Mouse (Mus musculus): Measurements from ENCODE around the gene 1600014C23Rik.

GRCm38 (mm10) chr17:45702254-45702653 is 31.4 kb downstream of the 1600014C23Rik start:
- TF ChIP-seq CTCF (IDR thresholded peaks at IDR 0.05 in 2 of 3, conservative IDR thresholded peaks at IDR 0.05 in 1 of 3; ENCODE audit: control insufficient read depth in 1 of 3, insufficient read depth in 1 of 3, low read depth in 2 of 3, low read length in 3 of 3, poor library complexity in 1 of 3, severe bottlenecking in 1 of 3) (no peak), GABPA (IDR thresholded peaks at IDR 0.05; ENCODE audit: low read depth, low read length) (no peak), E2F4 (IDR thresholded peaks at IDR 0.05; ENCODE audit: borderline replicate concordance, low read depth, low read length) (no peak), POLR2A (IDR thresholded peaks at IDR 0.05; ENCODE audit: control insufficient read depth in 1 of 2, insufficient read depth in 1 of 2, low read depth in 1 of 2, low read length in 2 of 2, poor library complexity in 1 of 2) (no peak), TCF12 (IDR thresholded peaks at IDR 0.05; ENCODE audit: low read depth, low read length) (no peak), MAX (IDR thresholded peaks at IDR 0.05; ENCODE audit: low read length) (no peak)
